8 mouse cellular contexts compared by ENCODE assay signal in genomic region chr13:94173633-94174576, GRCm38 (mm10).
DNase-seq lines count a peak whose midpoint lies in the region; ATAC-seq and TF ChIP-seq lines count a peak whose summit lies in the region.

No protein-coding gene starts in this region.

- H3K27ac ChIP-seq in gastrocnemius, adult 2 months: peak overlapping the region; percentile 71
- peak overlapping the region; percentile 63 for H3K27ac ChIP-seq in hindbrain, postnatal 0 days
- H3K27ac ChIP-seq in limb, embryonic 12.5 days: peak overlapping the region; percentile 62; the same call in 1 of the 2 replicates
- H3K27ac ChIP-seq in midbrain, embryonic 14.5 days (replicated peaks; ENCODE audit: low read depth, low read length): 0 out of 2 replicates have a peak overlapping the region, but pooled peaks have one; percentile 13
- H3K27ac ChIP-seq in testis, adult 2 months (ENCODE audit: control insufficient read depth, insufficient read depth, low read depth, low read length): no peak overlapping the region

- no peaks in the 10 kb centered on the region for H3K9me3 ChIP-seq in hindbrain, postnatal 0 days (ENCODE audit: low read length)
- H3K9me3 ChIP-seq in limb, embryonic 12.5 days: no peaks in the 10 kb centered on the region
- H3K9me3 ChIP-seq in midbrain, embryonic 14.5 days (ENCODE audit: control insufficient read depth, low read length): no peaks in the 10 kb centered on the region

- no peak for TF ChIP-seq CTCF in gastrocnemius, adult 2 months (IDR thresholded peaks at IDR 0.05)
- TF ChIP-seq CTCF in hindbrain, postnatal 0 days (IDR thresholded peaks at IDR 0.05; ENCODE audit: low read depth): no peak
- TF ChIP-seq CTCF in testis, adult 2 months (IDR thresholded peaks at IDR 0.05; ENCODE audit: control insufficient read depth, insufficient read depth, insufficient replicate concordance, low read depth, low read length): no peak

- intact Hi-C loops in gastrocnemius, adult 2 months (cut with DNase I): no loop called here

- H3K27me3 ChIP-seq in hindbrain, postnatal 0 days (ENCODE audit: insufficient read depth, low read length): no peaks in the 10 kb centered on the region
- 0 out of 2 replicates have a peak, but pooled peaks cover 11% of the 10 kb centered on the region for H3K27me3 ChIP-seq in limb, embryonic 12.5 days
- peaks cover 13% of the 10 kb centered on the region for H3K27me3 ChIP-seq in midbrain, embryonic 14.5 days (ENCODE audit: control insufficient read depth, insufficient read depth, low read length)
- no peaks in the 10 kb centered on the region for H3K27me3 ChIP-seq in testis, adult 2 months (ENCODE audit: control insufficient read depth, insufficient read depth, low read length)

- H3K4me2 ChIP-seq in hindbrain, postnatal 0 days (ENCODE audit: low read depth, low read length): peak overlapping the region; percentile 96
- peak overlapping the region; percentile 94 for H3K4me2 ChIP-seq in limb, embryonic 12.5 days
- peak overlapping the region; percentile 98 for H3K4me2 ChIP-seq in midbrain, embryonic 14.5 days (ENCODE audit: low read length)

- DNase-seq in spleen, adult 12 weeks (ENCODE audit: low spot score): peak; percentile 18
- no peak for DNase-seq in spleen, adult 18-20 months
- peak; percentile 83 to 85 for DNase-seq in cerebellum, postnatal 10 days
- peak; percentile 76 for DNase-seq in gastrocnemius, adult 2 months
- DNase-seq in hindbrain, postnatal 0 days (ENCODE audit: low spot score): peak; percentile 59
- DNase-seq in midbrain, embryonic 14.5 days: peak; percentile 73

- peaks cover 9% of the 10 kb centered on the region for H3K4me1 ChIP-seq in hindbrain, postnatal 0 days (ENCODE audit: insufficient read depth, low read length)
- peaks cover 51% of the 10 kb centered on the region for H3K4me1 ChIP-seq in limb, embryonic 12.5 days (replicated peaks)
- peaks cover 20% of the 10 kb centered on the region for H3K4me1 ChIP-seq in midbrain, embryonic 14.5 days (ENCODE audit: control insufficient read depth, insufficient read depth, low read length)
- H3K4me1 ChIP-seq in testis, adult 2 months (ENCODE audit: control insufficient read depth, insufficient read depth, low read length): peaks cover 19% of the 10 kb centered on the region

- 5% methylated on average over 55 of the region's 55 CpGs for WGBS in hindbrain, postnatal 0 days
- 3% methylated on average over 55 of the region's 55 CpGs for WGBS in limb, embryonic 12.5 days
- under 1% methylated on average over 55 of the region's 55 CpGs for WGBS in midbrain, embryonic 14.5 days

- peak overlapping the region; percentile 61 for H3K9ac ChIP-seq in hindbrain, postnatal 0 days (replicated peaks; ENCODE audit: low read length)
- peak overlapping the region; percentile 61 for H3K9ac ChIP-seq in limb, embryonic 12.5 days (replicated peaks)
- peak overlapping the region; percentile 60 for H3K9ac ChIP-seq in midbrain, embryonic 14.5 days (replicated peaks; ENCODE audit: low read length)

- no peaks in the 10 kb centered on the region for H3K36me3 ChIP-seq in hindbrain, postnatal 0 days (ENCODE audit: insufficient read depth, low read length)
- peaks cover 3% of the 10 kb centered on the region; the same call in 1 of the 2 replicates for H3K36me3 ChIP-seq in limb, embryonic 12.5 days
- no peaks in the 10 kb centered on the region for H3K36me3 ChIP-seq in midbrain, embryonic 14.5 days (ENCODE audit: control insufficient read depth, insufficient read depth, low read length)
- H3K36me3 ChIP-seq in testis, adult 2 months (ENCODE audit: control insufficient read depth, insufficient read depth, low read length): no peaks in the 10 kb centered on the region

- no peak for TF ChIP-seq POLR2A in testis, adult 2 months (IDR thresholded peaks at IDR 0.05; ENCODE audit: control insufficient read depth, low read depth, low read length)

- peak overlapping the region; percentile 76 for H3K4me3 ChIP-seq in gastrocnemius, adult 2 months
- peak overlapping the region; percentile 52 for H3K4me3 ChIP-seq in hindbrain, postnatal 0 days (ENCODE audit: low read length)
- H3K4me3 ChIP-seq in limb, embryonic 12.5 days (replicated peaks): peak overlapping the region; percentile 51
- H3K4me3 ChIP-seq in midbrain, embryonic 14.5 days (replicated peaks; ENCODE audit: low read depth, low read length): peak overlapping the region; percentile 49
- H3K4me3 ChIP-seq in testis, adult 2 months (ENCODE audit: control insufficient read depth, low read depth, low read length): peak overlapping the region; percentile 69

- peak; percentile 34 for ATAC-seq in hindbrain, postnatal 0 days
- no peak; the same call in 1 of the 2 replicates for ATAC-seq in limb, embryonic 12.5 days (ENCODE audit: insufficient number of reproducible peaks, insufficient read depth, low FRiP score, low TSS enrichment, low read depth)
- peak; percentile 53 for ATAC-seq in midbrain, embryonic 14.5 days (ENCODE audit: low FRiP score, low TSS enrichment)

Comparison
In these comparisons a context has a peak if more than half of its experiments do, and no peak if none do; other contexts are left out.
1. DNase-seq: peak in spleen, adult 12 weeks (single experiment), cerebellum, postnatal 10 days (2 of 2), gastrocnemius, adult 2 months (single experiment), hindbrain, postnatal 0 days (single experiment) and midbrain, embryonic 14.5 days (single experiment); none in spleen, adult 18-20 months (0 of 2).
2. Peak in every context shown above with its lines, with median percentiles within 50 percentile points of each other: H3K4me3 ChIP-seq, H3K4me2 ChIP-seq and H3K9ac ChIP-seq.